Mouse (Mus musculus) G1E (cell line): ENCODE measurements around the gene Rab3gap1.

Experiments
- CTCF ChIP-seq: IDR thresholded peaks from 2 replicates; pipeline ENCODE4 v1.5.1; 2012; ENCODE audit warnings: low read depth, low read length, inconsistent platforms, mixed read lengths
- GATA1 ChIP-seq: IDR thresholded peaks from 2 replicates; pipeline ENCODE4 v1.6.1; 2012; ENCODE audit warnings: borderline replicate concordance, low read length, inconsistent platforms, mixed read lengths
- POLR2AphosphoS5 ChIP-seq: IDR thresholded peaks from 2 replicates; pipeline ENCODE4 v1.6.1; 2012; ENCODE audit warnings: low read depth, low read length, inconsistent platforms; ENCODE audit not compliant: insufficient replicate concordance
- TAL1 ChIP-seq: conservative IDR thresholded peaks from 2 replicates; pipeline ENCODE4 v1.6.1; 2012; ENCODE audit warnings: low read depth, low read length, inconsistent platforms, mixed read lengths

GRCm38 (mm10) chr1:127838602-127839001, 30.0 kb upstream of the Rab3gap1 start:
- TF ChIP-seq CTCF (no peak), GATA1 (no peak), POLR2AphosphoS5 (no peak), TAL1 (no peak)
